Mouse (Mus musculus) erythroblast, embryonic 14.5 days (primary cell): ENCODE data around the gene Ybx2.

Experiments used
- GATA1 ChIP-seq: IDR thresholded peaks from 2 replicates; pipeline ENCODE4 v1.6.1; 2012; ENCODE audit warnings: low read length, inconsistent platforms, mixed read lengths
- TAL1 ChIP-seq: IDR thresholded peaks from 3 replicates; pipeline ENCODE4 v1.6.1; 2012; ENCODE audit warnings: low read length, inconsistent platforms, mixed read lengths

- no peak for TF ChIP-seq GATA1
- no peak for TF ChIP-seq TAL1
Measured at GRCm38 (mm10) chr11:69950807-69951459, 15.3 kb downstream of the Ybx2 start.
